Mouse (Mus musculus) layer of hippocampus, adult 9-10 months (tissue): ENCODE measurements around the gene Col23a1.
"Not testable (repeated sequence)": the region's sequence is repeated elsewhere in the genome, so short reads cannot be mapped to it uniquely, and the experiment has no call there.

Source experiments
- DNase-seq: peaks from one replicate; pipeline ENCODE4 v3.0.0; 2022; ENCODE audit warnings: low spot score

Gene Col23a1

DNA sequence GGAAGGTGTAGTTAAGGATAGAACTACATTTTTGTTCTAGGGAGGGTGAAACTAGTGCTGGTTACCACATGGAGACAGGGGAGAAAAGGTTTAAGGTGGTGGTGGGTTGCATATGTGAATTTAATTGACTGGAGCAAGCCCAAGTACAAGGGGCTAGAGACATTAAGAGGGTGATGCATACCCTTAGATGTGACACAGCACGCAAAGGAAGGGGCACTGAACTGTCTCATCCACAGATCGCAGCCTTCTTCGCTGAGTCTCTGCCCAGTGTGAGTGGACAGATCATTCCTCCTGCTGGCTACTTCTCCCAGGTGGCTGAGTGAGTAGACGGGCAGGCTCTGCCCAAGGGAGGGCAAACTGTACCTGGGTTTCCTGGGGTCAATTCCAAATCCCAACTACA lies 303.6 kb downstream of the Col23a1 start:
- DNase-seq: no peak

DNA sequence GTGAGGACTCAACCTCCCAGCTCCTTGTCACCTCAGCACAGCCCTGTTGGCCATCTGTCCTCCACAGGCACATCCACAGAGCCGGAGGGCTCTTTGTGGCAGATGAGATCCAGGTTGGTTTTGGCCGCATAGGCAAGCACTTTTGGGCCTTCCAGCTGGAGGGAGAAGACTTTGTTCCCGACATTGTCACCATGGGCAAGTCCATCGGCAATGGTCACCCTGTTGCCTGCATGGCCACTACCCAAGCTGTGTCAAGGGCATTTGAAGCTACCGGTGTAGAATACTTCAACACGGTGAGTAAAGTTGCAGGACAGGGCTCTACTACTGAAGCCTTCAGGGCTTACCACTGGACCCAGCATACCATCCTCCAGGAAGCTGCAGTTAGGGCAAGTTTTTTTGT lies 304.1 kb downstream of the Col23a1 start:
- no peak for DNase-seq

DNA sequence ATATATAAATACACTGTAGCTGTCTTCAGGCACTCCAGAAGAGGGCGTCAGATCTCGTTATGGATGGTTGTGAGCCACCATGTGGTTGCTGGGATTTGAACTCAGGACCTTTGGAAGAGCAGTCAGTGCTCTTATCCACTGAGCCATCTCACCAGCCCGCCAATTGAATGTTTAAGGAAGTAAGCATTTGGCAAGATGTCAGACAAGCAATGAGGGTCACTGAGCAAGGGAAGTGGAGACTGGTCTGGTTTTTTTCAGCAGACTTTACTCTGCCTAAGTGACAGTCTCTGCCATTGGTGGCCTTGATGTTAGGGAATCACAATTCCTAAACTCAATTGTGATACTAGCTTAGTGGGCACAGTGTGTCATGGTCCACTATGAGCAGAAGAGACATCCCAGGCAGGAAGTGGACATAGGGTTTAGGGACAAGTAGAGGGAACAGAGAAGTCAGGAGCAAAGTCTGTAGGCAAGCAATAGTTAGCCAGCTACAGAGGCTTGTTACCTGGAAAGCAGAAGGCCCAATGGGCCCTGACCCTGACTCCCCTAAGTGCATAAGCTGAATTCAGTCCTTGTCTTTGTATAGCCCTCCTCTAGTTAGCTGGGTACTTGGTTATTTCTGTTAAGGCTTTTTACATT lies 305.1 kb downstream of the Col23a1 start:
- no peak for DNase-seq

DNA sequence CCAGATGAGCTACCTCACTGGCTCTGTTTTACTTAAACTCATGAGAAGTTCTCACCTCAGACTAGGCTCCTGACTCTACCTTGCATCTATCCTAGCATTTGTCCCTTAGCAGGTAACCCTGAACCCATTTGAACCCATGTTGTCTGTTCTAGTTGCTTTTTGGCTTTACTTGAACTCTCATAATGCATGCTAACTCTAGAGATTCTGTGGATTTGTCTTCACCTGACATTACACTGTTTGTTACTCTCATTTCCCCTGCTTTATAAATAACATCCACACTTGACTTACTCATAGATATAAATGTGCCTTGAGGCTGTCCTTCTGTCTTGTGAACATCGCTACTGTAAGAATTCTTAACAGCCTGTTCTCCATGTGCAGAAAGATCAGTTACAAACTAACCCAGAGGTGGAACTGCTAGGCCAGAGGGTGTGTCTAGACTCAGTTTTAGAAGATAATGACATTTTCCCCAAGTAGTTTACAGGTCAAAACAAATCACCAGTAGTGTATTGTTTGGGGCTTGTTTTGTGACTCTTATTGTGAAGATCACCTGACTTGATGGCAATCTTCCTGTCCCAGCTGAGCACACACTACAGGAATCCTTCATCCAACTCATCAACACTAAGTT lies 305.9 kb downstream of the Col23a1 start:
- DNase-seq: no peak

DNA sequence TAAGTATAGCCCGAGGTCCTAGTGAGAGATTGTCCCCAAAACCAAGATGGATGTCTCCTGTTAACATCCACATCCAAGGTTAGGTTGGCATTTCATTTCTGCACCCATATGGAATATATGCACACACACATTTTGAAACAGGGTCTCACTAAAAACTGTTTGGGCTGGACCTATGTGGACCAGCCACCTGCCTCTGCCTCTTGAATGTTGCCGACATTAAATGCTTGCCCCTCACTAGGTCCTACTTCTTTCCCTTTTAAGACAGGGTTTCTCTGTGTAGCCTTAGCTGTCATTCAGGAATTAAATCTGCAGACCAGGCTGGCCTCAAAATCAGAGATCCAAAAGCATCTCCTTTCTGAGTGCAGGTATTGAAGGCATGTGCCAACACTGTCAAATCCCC lies 307.8 kb downstream of the Col23a1 start:
- no peak for DNase-seq

DNA sequence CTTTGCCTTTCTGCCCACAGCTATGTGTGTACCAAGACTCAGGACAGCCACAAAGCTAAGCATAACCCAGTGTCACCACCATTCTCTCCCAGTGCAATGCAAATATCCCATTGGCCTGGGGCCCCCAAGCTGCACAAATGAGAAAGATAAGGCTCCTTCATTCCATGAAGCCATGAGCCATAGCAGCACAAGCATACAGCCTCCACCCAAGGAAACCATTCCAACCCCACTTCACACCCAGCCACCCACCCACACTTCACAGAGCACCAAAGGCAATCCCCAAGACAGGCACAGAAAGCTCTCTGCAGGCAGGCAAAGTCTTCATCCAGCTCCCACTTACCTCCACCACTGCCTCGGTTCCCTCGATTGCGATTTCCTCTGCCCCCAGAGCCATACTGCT lies 312.5 kb downstream of the Col23a1 start:
- DNase-seq: no peak

DNA sequence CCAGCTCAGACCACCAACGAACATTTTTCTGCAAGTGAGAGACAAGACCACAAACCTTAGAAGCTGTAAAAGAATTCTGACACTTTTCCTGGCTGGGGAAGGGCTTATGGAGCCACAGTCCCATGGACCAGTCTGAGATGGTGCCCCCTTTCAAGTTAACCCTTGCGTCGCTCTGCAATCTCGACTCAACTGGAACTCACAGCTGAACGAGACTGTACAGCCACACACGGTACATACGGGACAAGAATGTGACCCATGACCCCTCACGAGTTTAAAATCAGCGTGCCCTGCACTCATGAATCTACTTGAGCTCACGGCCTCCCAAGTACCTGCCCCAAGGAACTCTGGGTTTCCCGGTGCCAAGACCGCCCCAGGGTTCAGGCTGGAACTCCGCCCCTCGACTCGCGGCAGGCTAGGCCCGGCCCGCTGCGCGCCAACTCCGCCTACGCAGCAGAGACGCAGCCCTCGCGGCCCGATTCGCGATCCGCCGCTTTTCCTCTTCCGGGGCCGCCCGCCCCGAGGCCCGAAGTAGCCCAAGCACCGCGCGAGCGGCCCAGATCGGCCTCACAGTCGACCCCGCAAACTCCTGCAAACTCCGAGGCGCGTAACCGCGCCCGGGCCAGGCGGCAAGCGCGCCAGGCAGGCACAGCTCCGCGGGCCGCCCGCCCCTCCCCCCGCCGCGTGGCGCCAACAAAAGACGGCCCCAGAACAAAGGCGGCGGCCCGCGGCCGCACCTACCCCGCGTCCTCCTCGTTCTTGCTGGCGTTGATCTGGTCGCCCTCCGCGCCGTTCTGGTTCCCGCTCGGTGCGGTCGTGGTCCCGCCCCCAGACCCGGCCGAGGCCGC lies 316.1 kb downstream of the Col23a1 start:
- DNase-seq: no peak

DNA sequence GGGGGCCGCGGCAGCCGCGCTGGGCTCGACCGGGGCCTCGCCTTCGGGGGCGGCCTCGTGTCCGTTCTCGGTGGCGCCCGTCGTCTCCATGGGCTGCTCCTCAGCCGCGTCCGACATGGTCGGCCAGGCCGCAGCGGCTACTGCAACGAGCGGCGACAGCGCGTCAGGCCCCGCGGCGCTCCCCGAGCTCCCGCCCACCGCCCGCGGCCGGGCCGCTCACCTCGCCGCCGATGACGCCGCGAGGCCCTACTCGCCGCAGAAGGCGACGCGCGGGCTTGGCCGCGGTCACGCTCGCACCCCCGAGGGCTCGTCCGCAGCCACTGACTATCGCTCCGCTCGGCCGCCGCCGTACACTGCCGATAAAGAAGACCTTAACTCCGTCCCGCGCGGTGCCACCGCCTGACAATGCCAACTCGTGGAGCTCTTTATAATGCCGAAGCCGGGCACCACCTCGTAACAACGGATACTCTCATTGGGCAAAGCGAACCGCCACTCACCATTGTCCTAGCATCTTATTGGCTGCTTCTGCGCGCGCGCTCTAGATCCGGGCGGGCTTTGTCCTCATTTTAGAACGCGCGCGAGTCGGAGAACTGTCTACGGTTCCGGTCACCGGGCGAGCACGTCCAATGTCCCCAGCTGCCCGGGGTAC lies 316.9 kb downstream of the Col23a1 start, which contains the start of gene Hnrnpab:
Hnrnpab (minus strand) TSS at position 401 of the 649 bp plus-strand sequence.
- DNase-seq: peak; percentile 98

DNA sequence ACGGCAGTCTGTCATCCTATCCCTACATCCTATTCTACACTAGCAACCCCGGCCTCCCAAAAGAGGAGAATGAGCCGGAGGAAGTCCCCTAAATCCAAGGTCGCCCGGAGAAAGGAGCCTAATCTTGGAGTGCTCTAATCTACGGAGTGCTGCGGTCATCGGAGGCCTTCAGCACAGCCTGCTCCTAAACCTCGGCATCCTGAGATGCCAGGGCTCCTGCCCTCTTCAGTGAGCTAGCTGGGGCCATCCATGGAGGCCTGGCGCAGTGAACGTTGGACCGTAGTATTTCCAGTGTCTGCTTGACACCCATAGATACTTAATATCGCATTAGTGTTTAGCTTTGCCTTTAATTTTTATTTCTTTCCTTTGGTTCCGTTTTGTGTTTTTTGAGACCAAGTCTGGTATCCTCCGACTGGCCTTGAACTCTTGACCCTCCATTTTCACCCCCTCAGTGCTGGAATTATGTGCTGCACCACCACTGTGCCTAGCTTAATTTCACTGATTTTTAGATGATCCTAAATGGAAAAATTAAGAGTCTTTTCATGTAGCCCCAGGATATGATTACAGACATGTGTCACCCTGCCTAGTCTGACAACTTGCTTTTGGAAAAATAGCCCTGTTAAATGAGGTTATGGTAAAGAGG lies 317.5 kb downstream of the Col23a1 start:
- no peak for DNase-seq

DNA sequence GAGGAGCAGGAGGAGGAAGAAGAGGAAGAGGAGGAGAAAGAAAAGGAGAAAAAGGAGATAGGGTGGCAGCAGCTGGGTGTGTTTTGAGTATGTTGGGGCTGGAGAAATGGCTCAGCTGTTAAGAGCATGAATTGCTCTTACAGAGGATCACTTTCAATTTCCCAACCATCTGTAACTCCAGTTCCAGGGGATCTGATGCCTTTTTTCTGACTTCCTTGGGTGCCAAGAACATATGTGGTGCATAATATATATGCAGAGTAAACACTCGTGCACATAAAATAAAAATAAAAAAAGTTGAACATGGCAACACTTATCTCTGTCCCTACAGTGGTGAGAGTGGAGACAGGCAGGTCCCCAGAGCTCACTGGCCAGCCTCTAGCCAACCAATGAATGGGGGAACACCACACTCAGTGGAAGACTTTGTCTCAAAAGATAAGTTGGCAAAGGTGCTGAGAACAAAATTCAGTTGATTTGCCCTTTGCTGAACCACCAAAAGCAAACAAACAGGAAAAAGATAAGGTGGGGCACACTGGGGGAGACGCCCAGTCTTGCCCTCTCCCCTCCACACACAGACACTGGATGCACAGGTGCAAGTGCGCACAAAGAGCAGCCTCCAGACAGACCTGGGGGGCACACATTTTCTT lies 319.7 kb downstream of the Col23a1 start:
- DNase-seq: no peak

DNA sequence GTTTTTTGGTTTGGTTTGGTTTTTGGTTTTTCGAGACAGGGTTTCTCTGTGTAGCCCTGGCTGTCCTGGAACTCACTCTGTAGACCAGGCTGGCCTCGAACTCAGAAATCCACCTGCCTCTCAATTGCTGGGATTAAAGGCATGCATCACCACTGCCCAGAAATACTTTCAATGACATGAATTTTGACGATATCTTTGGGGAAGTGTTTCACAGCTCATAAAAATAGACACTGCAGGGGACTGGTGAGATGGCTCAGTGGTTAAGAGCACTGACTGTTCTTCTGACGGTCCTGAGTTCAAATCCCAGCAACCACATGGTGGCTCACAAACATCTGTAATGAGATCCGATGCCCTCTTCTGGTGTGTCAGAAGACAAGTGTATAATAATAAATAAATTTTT lies 320.2 kb downstream of the Col23a1 start:
- not testable (repeated sequence) for DNase-seq

DNA sequence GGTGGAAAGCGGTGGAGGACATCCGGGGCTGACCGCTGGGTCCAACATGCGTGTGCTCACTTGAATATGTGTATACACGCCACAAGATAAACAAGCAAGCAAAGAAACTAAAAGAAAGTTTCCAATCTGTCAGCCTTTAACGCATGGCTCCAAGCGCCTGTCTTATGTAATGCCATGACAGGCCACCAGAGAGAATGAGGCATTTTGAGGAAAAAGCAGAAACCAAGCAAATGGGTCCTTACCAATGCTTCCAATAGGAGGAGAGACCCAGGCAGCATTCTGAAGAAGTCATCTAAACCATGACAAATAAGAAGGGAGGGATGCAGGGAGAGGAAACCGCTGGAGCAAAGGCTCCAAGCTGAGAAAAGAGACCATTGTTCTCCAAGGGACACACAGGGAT lies 324.5 kb downstream of the Col23a1 start:
- DNase-seq: no peak

DNA sequence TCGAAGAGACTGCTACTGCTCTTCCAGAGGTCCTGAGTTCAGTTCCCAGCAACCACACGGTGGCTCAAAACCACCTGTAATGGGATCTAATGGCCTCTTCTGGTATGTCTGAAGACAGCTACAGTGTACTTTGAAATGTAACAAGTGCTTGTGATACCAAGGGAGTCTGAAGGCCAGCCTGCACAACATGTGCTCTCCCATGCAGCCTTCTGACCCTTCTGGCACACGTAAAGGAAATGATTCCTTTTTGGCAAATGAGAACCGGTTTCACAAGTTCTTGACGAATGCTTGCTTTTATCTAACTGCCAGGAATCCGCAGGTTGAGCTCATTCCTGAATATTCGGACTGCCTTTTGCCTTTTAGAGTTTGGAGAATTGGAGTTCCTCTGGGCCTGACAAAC lies 325.4 kb downstream of the Col23a1 start:
- DNase-seq: no peak

DNA sequence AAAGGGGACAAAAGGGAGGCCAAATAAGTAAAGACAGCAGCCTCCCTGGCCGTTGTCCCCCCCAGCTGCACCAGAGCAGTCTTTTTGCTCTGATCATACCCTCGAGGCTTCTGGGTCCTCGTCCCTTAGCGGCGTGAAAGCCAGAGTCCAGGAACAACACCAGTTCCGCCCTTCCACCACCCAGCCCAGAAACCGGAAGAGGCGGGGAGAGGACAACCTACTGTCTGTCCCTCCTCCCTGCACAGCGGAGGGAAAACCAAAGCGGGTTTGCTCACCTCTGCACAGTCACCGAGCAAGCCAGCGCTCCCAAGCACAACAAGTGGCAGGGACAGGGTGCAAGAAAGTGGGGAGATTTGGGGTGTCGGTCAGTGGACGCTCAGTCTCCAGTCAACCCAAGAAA lies 325.9 kb downstream of the Col23a1 start:
- no peak for DNase-seq

DNA sequence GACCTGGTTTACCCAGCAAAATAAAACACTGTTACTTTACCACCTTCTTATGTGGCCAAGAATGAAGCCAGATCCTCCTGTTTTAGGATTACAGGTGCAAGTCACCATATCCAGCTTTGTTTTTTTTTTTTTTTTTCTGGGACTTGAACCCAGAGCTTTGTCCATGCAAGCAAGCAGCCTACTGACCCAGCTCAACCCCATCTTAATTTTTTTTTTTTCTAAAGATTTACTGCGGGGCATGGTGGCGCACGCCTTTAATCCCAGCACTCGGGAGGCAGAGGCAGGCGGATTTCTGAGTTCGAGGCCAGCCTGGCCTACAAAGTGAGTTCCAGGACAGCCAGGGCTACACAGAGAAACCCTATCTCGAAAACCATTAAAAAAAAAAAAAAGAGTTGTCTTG lies 326.4 kb downstream of the Col23a1 start:
- DNase-seq: not testable (repeated sequence)

DNA sequence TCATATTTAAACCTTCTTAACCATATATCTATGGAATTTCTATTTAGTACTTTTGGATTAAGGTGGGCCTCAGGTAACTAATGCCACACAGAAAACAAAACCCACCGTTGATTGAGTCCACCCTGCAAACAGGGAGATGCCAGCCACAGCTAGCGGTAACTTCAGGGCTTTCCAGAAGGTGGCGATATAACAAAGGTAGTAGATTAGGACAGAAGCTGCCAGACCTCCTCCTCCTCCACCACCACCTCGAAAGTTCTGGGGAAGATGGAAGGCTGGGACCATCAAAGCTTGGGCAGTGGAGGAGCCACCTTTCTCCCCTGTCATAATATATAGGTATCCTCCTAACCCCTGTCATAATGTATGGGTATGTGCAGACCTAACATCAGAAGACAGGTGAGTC lies 328.0 kb downstream of the Col23a1 start:
- DNase-seq: no peak

DNA sequence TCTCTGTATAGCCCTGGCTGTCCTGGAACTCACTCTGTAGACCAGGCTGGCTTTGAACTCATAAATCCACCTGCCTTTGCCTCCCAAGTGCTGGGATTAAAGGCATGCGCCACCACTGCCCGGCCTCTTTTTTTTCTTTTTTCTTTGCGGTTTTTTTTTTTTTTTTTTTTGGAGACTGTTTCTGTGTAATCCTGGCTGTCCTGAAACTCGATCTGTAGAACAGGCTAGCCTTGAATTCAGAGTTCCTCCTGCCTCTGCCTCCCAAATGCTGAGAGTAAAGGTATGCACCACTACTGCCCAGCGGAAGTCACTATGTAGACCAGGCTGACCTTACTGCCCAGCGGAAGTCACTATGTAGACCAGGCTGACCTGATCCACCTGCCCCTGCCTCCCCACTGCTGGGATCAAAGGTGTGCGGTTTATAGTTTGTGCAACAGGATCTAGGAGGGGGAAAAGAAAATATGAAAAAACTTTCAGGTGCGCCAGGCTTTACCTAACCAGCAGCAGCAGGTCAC lies 329.2 kb downstream of the Col23a1 start:
- DNase-seq: no peak

DNA sequence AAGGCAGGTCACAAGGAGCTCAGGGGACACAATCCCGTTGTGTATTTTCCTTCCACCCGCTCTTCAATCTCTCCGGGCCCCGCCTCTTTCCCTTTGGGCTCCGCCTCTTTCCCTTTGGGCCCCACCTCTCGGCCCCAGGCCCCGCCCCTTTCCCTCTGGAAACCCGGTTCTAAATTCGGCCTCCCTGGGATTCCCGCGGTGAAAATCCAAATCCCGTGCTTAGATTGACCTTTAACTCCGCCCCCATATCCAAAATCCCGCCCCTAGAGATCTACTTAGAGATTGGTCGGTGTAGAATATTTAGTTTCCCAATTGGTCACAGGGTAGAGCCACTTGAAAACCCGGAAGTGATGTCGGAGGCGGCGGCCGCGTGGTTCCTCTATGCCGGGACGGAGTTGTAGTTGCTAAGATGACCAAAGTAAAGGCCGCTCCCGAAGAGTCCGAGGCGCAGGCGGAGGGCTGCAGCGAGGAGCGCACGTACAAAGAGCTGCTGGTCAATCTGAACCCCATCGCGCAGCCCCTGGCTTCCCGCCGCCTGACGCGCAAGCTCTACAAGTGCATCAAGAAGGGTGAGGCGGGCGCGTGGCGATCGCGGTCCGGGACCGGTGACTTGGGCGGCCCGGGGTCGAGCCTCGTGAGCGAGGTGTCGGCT lies 329.8 kb downstream of the Col23a1 start, which contains the start of gene Nhp2:
Nhp2 (plus strand) TSS at position 327 of the 652 bp plus-strand sequence.
- DNase-seq: peak; percentile 94

DNA sequence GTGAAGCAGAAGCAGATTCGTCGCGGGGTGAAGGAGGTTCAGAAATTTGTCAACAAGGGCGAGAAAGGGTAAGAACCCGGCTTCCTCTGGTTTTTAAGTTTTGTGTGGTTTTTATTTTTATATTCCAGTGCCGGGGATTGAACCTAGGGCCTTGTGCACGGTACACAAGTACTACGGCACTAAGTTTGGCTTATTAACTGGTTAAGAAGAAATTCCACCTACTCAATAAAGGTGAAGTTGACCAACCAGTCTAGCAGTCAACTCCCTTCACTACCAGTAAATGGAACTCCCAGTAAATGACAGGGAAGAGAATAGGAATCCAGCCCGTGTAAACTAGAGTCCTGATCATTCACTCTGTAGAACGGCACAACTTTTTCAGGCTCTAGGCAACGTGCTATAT lies 330.4 kb downstream of the Col23a1 start:
- DNase-seq: no peak

DNA sequence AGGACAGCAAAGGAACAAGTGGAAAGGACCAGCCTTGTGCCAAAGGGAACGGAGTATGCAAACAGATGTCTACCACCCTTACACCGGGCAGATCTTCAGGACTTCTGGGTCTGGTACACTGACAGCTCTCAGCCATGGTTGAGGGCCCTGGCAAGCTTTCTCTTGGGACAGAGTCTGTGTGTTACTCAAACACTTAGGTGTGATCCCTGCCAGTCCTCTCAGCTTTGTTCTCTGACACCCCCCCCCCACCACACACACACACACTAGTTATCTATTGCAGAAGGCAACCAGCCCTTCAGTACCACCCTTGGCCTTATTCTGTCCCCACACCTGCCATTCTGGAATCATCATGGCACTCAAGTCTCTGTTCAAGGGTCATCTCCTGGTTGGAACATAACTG lies 332.1 kb downstream of the Col23a1 start:
- no peak for DNase-seq
